Mouse (Mus musculus) ES-Bruce4 (cell line): ENCODE data around the gene Il12rb1. TPM values are rescaled to one million over a fixed set of nuclear protein-coding genes. Genes with fewer than 3 reads are reported as not detected.
A peak's percentile ranks its signal among the peaks of the same experiment; 100 is the strongest.

Source experiments
- H3K27ac ChIP-seq: 2 replicates; pipeline ENCODE4 v1.5.1; 2012; ENCODE audit warnings: low read length, inconsistent platforms; ENCODE audit not compliant: insufficient read depth
- H3K27me3 ChIP-seq: 2 replicates; pipeline ENCODE4 v1.6.1; 2012; ENCODE audit warnings: mild to moderate bottlenecking, low read length, inconsistent platforms; ENCODE audit not compliant: control insufficient read depth, poor library complexity, insufficient read depth, severe bottlenecking
- H3K36me3 ChIP-seq: 2 replicates; pipeline ENCODE4 v1.6.1; 2012; ENCODE audit warnings: inconsistent platforms, mild to moderate bottlenecking, low read length, moderate library complexity; ENCODE audit not compliant: control insufficient read depth, poor library complexity, insufficient read depth, severe bottlenecking
- H3K4me1 ChIP-seq: one replicate; pipeline ENCODE4 v1.8.1; 2011; ENCODE audit warnings: low read length; ENCODE audit not compliant: control insufficient read depth, insufficient read depth
- H3K4me3 ChIP-seq: 2 replicates; pipeline ENCODE4 v1.5.1; 2011; ENCODE audit warnings: low read depth, mild to moderate bottlenecking, low read length
- H3K9ac ChIP-seq: 2 replicates; pipeline ENCODE4 v1.6.1; 2012; ENCODE audit warnings: low read depth, mild to moderate bottlenecking, inconsistent platforms; ENCODE audit not compliant: poor library complexity, severe bottlenecking
- H3K9me3 ChIP-seq: replicated peaks from 2 replicates; pipeline ENCODE4 v1.6.1; 2012; ENCODE audit warnings: mild to moderate bottlenecking, low read length, inconsistent platforms; ENCODE audit not compliant: control insufficient read depth, poor library complexity, insufficient read depth, severe bottlenecking
- CTCF ChIP-seq: IDR thresholded peaks from one replicate; pipeline ENCODE4 v1.8.1; 2011; ENCODE audit warnings: low read depth, low read length
- EP300 ChIP-seq: IDR thresholded peaks from 2 replicates; pipeline ENCODE4 v1.6.1; 2011; ENCODE audit warnings: low read depth, low read length; ENCODE audit not compliant: insufficient read depth
- POLR2A ChIP-seq: IDR thresholded peaks from one replicate; pipeline ENCODE4 v1.8.1; 2011; ENCODE audit warnings: low read length; ENCODE audit not compliant: insufficient read depth
- polyA plus RNA-seq: library from polyadenylated mRNA; stranded (reverse); fragments of >200 nt; gene quantifications from 2 replicates; pipeline ENCODE4 v1.2.4, GENCODE M21; 2011; ENCODE audit warnings: low read depth; ENCODE audit not compliant: missing spikeins, insufficient read depth, insufficient read length

Il12rb1 gene
- polyA plus RNA-seq = 1.1 and 2.0 TPM in 2 replicates

- Histone ChIP-seq H3K27ac (no peak within 1 kb of the TSS), H3K9me3 (no peaks in the 10 kb centered on the region), H3K4me1 (peaks cover 7% of the 10 kb centered on the region), H3K36me3 (no peaks in the 10 kb centered on the region), H3K4me3 (no peak within 1 kb of the TSS), H3K9ac (no peak within 1 kb of the TSS), H3K27me3 (no peaks in the 10 kb centered on the region)
- TF ChIP-seq EP300 = no peak
These were observed at the start of gene Il12rb1 for GRCm38 (mm10) chr8:70808239-70808638. Il12rb1 (plus strand) TSS chr8:70808449.

GRCm38 (mm10) chr8:70758616-70759561 is 49.4 kb upstream of the Il12rb1 start:
- H3K9ac ChIP-seq = no peak overlapping the region
- TF ChIP-seq CTCF (no peak), EP300 (no peak), POLR2A (no peak)
- H3K4me1 ChIP-seq = peaks cover 5% of the 10 kb centered on the region
- no peak overlapping the region for H3K27ac ChIP-seq
- H3K4me3 ChIP-seq = no peak overlapping the region
- peaks cover 14% of the 10 kb centered on the region for H3K36me3 ChIP-seq
- no peaks in the 10 kb centered on the region for H3K9me3 ChIP-seq
- no peaks in the 10 kb centered on the region for H3K27me3 ChIP-seq

GRCm38 (mm10) chr8:70760350-70760749 is 47.9 kb upstream of the Il12rb1 start:
- Histone ChIP-seq H3K9me3 (no peaks in the 10 kb centered on the region), H3K4me1 (peaks cover 5% of the 10 kb centered on the region), H3K4me3 (peak overlapping the region; percentile 77), H3K27ac (no peak overlapping the region), H3K9ac (peak overlapping the region; percentile 70), H3K27me3 (no peaks in the 10 kb centered on the region), H3K36me3 (peaks cover 17% of the 10 kb centered on the region)
- no peak for TF ChIP-seq CTCF
- TF ChIP-seq POLR2A = no peak
- no peak for TF ChIP-seq EP300

- no peaks in the 10 kb centered on the region for H3K27me3 ChIP-seq
- peak within 1 kb of the TSS; percentile 66 for H3K27ac ChIP-seq
- peak within 1 kb of the TSS; percentile 77 for H3K4me3 ChIP-seq
- H3K9ac ChIP-seq = peak within 1 kb of the TSS; percentile 70
- peaks cover 17% of the 10 kb centered on the region for H3K36me3 ChIP-seq
- H3K9me3 ChIP-seq = no peaks in the 10 kb centered on the region
- peaks cover 2% of the 10 kb centered on the region for H3K4me1 ChIP-seq
- no peak for TF ChIP-seq CTCF
- no peak for TF ChIP-seq EP300
These were observed 47.4 kb upstream of the Il12rb1 start, which contains the start of gene Mpv17l2 for GRCm38 (mm10) chr8:70760775-70761406. Mpv17l2 (minus strand) TSS chr8:70760946.

GRCm38 (mm10) chr8:70762118-70762517 is 46.1 kb upstream of the Il12rb1 start:
- H3K27me3 ChIP-seq = no peaks in the 10 kb centered on the region
- peaks cover 13% of the 10 kb centered on the region for H3K36me3 ChIP-seq
- H3K9ac ChIP-seq = no peak overlapping the region
- H3K4me1 ChIP-seq = peaks cover 2% of the 10 kb centered on the region
- peak overlapping the region; percentile 42 for H3K27ac ChIP-seq
- no peak overlapping the region for H3K4me3 ChIP-seq
- no peaks in the 10 kb centered on the region for H3K9me3 ChIP-seq
- no peak for TF ChIP-seq CTCF
- TF ChIP-seq EP300 = no peak
- no peak for TF ChIP-seq POLR2A

GRCm38 (mm10) chr8:70763354-70763753 is 44.9 kb upstream of the Il12rb1 start:
- peaks cover 4% of the 10 kb centered on the region for H3K4me1 ChIP-seq

More at GRCm38 (mm10) chr8:70763354-70763753, 44.9 kb upstream of the Il12rb1 start:
- no peaks in the 10 kb centered on the region for H3K9me3 ChIP-seq
- H3K27ac ChIP-seq = no peak overlapping the region
- H3K9ac ChIP-seq = no peak overlapping the region
- TF ChIP-seq POLR2A = no peak
- TF ChIP-seq EP300 = no peak
- TF ChIP-seq CTCF = no peak
- H3K36me3 ChIP-seq = peaks cover 13% of the 10 kb centered on the region
- H3K27me3 ChIP-seq = no peaks in the 10 kb centered on the region
- no peak overlapping the region for H3K4me3 ChIP-seq
